Mouse (Mus musculus) embryonic fibroblast, embryonic 13.5 days (primary cell): Measurements from ENCODE around the gene Cacna1a. TPM values are rescaled to one million over a fixed set of nuclear protein-coding genes. Genes with fewer than 3 reads are reported as not detected.
A peak's percentile ranks its signal among the peaks of the same experiment; 100 is the strongest.

Experiments used
- H3K27ac ChIP-seq: 2 replicates; pipeline ENCODE4 v1.5.1; 2012; ENCODE audit warnings: low read length, control low read depth, inconsistent platforms; ENCODE audit not compliant: insufficient read depth
- H3K4me1 ChIP-seq: 2 replicates; pipeline ENCODE4 v1.6.1; 2011; ENCODE audit warnings: low read length; ENCODE audit not compliant: control insufficient read depth, insufficient read depth
- H3K4me3 ChIP-seq: 2 replicates; pipeline ENCODE4 v1.5.1; 2011; ENCODE audit warnings: mild to moderate bottlenecking, control low read depth, low read length; ENCODE audit not compliant: insufficient read depth
- CTCF ChIP-seq: IDR thresholded peaks from 2 replicates; pipeline ENCODE4 v1.5.1; 2011; ENCODE audit warnings: mild to moderate bottlenecking, control low read depth, low read length, moderate library complexity, borderline replicate concordance; ENCODE audit not compliant: insufficient read depth
- POLR2A ChIP-seq: IDR thresholded peaks from 2 replicates; pipeline ENCODE4 v1.6.1; 2011; ENCODE audit warnings: low read depth, mild to moderate bottlenecking, control low read depth, low read length, moderate library complexity
- polyA plus RNA-seq: library from polyadenylated mRNA; stranded (reverse); fragments of >200 nt; gene quantifications from 2 replicates; pipeline ENCODE4 v1.2.4, GENCODE M21; 2011; ENCODE audit warnings: low read depth; ENCODE audit not compliant: missing spikeins, insufficient read length

The Cacna1a gene
- polyA plus RNA-seq, 1 experiment: 7.2 TPM

DNA sequence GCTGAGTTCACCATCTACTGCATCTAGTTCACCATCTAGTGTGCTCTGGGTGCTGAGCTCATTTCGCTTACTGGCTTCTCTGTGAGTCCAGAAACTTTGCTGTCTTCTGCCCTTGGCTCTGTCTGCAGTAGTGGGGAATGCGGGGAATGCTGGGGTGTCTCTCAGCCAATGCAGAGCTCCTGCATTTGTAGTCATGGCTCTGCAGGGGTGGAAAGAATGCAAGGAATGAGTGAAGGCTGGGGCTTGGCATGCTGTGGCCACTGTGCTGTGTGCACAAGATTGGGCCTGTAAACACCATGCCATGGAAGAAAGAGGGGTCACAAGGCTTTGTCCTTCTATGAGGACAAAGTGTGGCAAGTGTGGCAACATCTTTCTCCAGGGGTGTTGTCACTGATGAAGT lies 72.5 kb downstream of the Cacna1a start:
- Histone ChIP-seq H3K4me1 (peaks cover 16% of the 10 kb centered on the region), H3K27ac (0 out of 2 replicates have a peak overlapping the region, but pooled peaks have one; percentile 12), H3K4me3 (no peak overlapping the region)
- TF ChIP-seq CTCF (no peak), POLR2A (no peak)

GRCm38 (mm10) chr8:84466932-84467331 lies 78.7 kb downstream of the Cacna1a start:
- no peak for TF ChIP-seq CTCF
- no peak for TF ChIP-seq POLR2A
- Histone ChIP-seq H3K27ac (no peak overlapping the region), H3K4me1 (no peaks in the 10 kb centered on the region), H3K4me3 (no peak overlapping the region)

GRCm38 (mm10) chr8:84469076-84469475 lies 80.8 kb downstream of the Cacna1a start:
- H3K4me1 ChIP-seq: no peaks in the 10 kb centered on the region
- no peak overlapping the region for H3K27ac ChIP-seq
- no peak for TF ChIP-seq CTCF
- TF ChIP-seq POLR2A: no peak
- H3K4me3 ChIP-seq: no peak overlapping the region

- no peaks in the 10 kb centered on the region for H3K4me1 ChIP-seq
- H3K27ac ChIP-seq: no peak overlapping the region
- H3K4me3 ChIP-seq: no peak overlapping the region
- TF ChIP-seq POLR2A: no peak
- TF ChIP-seq CTCF: no peak
Observed at GRCm38 (mm10) chr8:84471271-84471995, 83.2 kb downstream of the Cacna1a start.

DNA sequence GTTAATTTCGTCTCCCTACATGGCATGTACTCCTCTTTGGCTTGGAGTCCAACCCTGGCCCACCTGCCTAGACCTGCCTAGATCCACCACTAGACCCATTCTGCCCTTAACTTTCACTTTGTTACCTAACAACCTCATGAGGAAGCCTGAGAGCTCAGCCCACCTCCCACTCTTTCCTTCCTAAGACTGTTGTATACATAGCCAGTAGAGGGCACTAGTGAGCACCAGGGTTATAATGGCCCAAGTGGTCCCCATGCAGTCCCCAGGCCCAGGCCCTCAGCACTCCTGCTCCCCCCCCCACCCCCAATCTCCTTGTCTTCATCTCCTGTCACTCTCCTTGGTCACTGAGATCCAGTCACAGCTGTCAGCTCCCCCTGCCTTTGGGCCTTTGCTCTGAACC lies 86.2 kb downstream of the Cacna1a start:
- no peak overlapping the region for H3K27ac ChIP-seq
- TF ChIP-seq CTCF (no peak), POLR2A (no peak)
- H3K4me3 ChIP-seq: no peak overlapping the region
- no peaks in the 10 kb centered on the region for H3K4me1 ChIP-seq

GRCm38 (mm10) chr8:84477341-84477740 lies 89.1 kb downstream of the Cacna1a start:
- H3K4me1 ChIP-seq: no peaks in the 10 kb centered on the region
- H3K27ac ChIP-seq: no peak overlapping the region
- no peak overlapping the region for H3K4me3 ChIP-seq
- TF ChIP-seq CTCF: no peak
- no peak for TF ChIP-seq POLR2A

DNA sequence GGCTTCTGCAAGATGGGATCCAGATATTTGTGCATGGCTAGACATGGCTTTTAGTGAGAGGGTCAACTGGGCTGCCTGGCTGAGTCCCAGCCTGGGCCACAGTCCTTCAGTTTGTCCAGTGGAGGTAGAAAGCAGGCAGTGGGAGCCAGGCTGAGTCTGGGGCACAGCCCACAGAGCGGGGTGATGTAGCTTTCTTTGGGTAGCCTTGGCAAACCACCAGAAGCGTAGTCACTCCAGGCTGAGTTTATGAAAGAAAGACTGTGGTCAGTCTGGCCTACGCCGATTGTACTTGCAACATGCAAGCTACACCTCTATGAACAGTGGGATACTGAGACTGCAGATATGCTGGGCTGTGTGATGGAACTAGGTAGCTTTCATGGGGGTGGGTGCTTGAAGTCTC lies 94.8 kb downstream of the Cacna1a start:
- H3K27ac ChIP-seq: no peak overlapping the region
- H3K4me3 ChIP-seq: no peak overlapping the region
- H3K4me1 ChIP-seq: no peaks in the 10 kb centered on the region
- no peak for TF ChIP-seq CTCF
- no peak for TF ChIP-seq POLR2A

- Histone ChIP-seq H3K4me1 (no peaks in the 10 kb centered on the region), H3K27ac (no peak overlapping the region), H3K4me3 (no peak overlapping the region)
- TF ChIP-seq CTCF (no peak), POLR2A (no peak)
Observed at GRCm38 (mm10) chr8:84485366-84485765, 97.1 kb downstream of the Cacna1a start.

GRCm38 (mm10) chr8:84485864-84486263 lies 97.6 kb downstream of the Cacna1a start:
- H3K27ac ChIP-seq: no peak overlapping the region
- no peak overlapping the region for H3K4me3 ChIP-seq
- no peaks in the 10 kb centered on the region for H3K4me1 ChIP-seq
- TF ChIP-seq CTCF (no peak), POLR2A (no peak)

- TF ChIP-seq CTCF (no peak), POLR2A (no peak)
- H3K27ac ChIP-seq: no peak overlapping the region
- no peak overlapping the region for H3K4me3 ChIP-seq
- no peaks in the 10 kb centered on the region for H3K4me1 ChIP-seq
Observed at GRCm38 (mm10) chr8:84489223-84489622, 101.0 kb downstream of the Cacna1a start.
